Mouse (Mus musculus) cerebral cortex, adult 2 months (tissue): ENCODE data around the gene Cnot8.

Experiments
- WGBS: fragments of 180-500 bp; shearing (Covaris S2); methylation state at CpG from one replicate; pipeline ENCODE4 v1.1.7; 2018; 5-methylcytosine and 5-hydroxymethylcytosine counted together

The Cnot8 gene

GRCm38 (mm10) chr11:58104351-58104791 lies 418 bp downstream of the Cnot8 start:
- under 1% methylated on average over 24 of the region's 24 CpGs for WGBS

GRCm38 (mm10) chr11:58107009-58107408 lies 3.1 kb downstream of the Cnot8 start:
- 31% methylated on average over 3 of the region's 3 CpGs for WGBS

GRCm38 (mm10) chr11:58107664-58108337 lies 3.8 kb downstream of the Cnot8 start:
- 79% methylated on average over 4 of the region's 4 CpGs for WGBS

GRCm38 (mm10) chr11:58116560-58116959 lies 12.6 kb downstream of the Cnot8 start:
- 61% methylated on average over 1 of the region's 1 CpGs for WGBS

- WGBS = 61% methylated on average over 10 of the region's 10 CpGs
These were observed 13.2 kb downstream of the Cnot8 start for GRCm38 (mm10) chr11:58117044-58117652.

- WGBS = 73% methylated on average over 3 of the region's 3 CpGs
These were observed 16.7 kb downstream of the Cnot8 start for GRCm38 (mm10) chr11:58120655-58121054.

- WGBS = 93% methylated on average over 9 of the region's 9 CpGs
These were observed 17.4 kb downstream of the Cnot8 start for GRCm38 (mm10) chr11:58121351-58121750.

- WGBS = 94% methylated on average over 2 of the region's 2 CpGs
These were observed 19.8 kb downstream of the Cnot8 start for GRCm38 (mm10) chr11:58123711-58124110.

GRCm38 (mm10) chr11:58125021-58125420 lies 21.1 kb downstream of the Cnot8 start:
- 80% methylated on average over 11 of the region's 11 CpGs for WGBS

- WGBS = 47% methylated on average over 7 of the region's 7 CpGs
These were observed 22.6 kb downstream of the Cnot8 start for GRCm38 (mm10) chr11:58126397-58127160.

GRCm38 (mm10) chr11:58127544-58127943 lies 23.6 kb downstream of the Cnot8 start:
- 82% methylated on average over 2 of the region's 2 CpGs for WGBS

GRCm38 (mm10) chr11:58129302-58129843 lies 25.4 kb downstream of the Cnot8 start:
- WGBS = 94% methylated on average over 6 of the region's 6 CpGs

GRCm38 (mm10) chr11:58132026-58132425 lies 28.1 kb downstream of the Cnot8 start:
- WGBS = 97% methylated on average over 3 of the region's 3 CpGs

- 57% methylated on average over 6 of the region's 6 CpGs for WGBS
These were observed 32.7 kb downstream of the Cnot8 start for GRCm38 (mm10) chr11:58136677-58137076.

- 92% methylated on average over 11 of the region's 11 CpGs for WGBS
These were observed 34.9 kb downstream of the Cnot8 start for GRCm38 (mm10) chr11:58138821-58139220.

GRCm38 (mm10) chr11:58139466-58139865 lies 35.5 kb downstream of the Cnot8 start:
- 84% methylated on average over 3 of the region's 3 CpGs for WGBS

- 69% methylated on average over 9 of the region's 9 CpGs for WGBS
These were observed 39.9 kb downstream of the Cnot8 start for GRCm38 (mm10) chr11:58143704-58144426.

GRCm38 (mm10) chr11:58146241-58146640 lies 42.3 kb downstream of the Cnot8 start:
- 64% methylated on average over 5 of the region's 5 CpGs for WGBS

- 88% methylated on average over 9 of the region's 9 CpGs for WGBS
These were observed 51.5 kb downstream of the Cnot8 start for GRCm38 (mm10) chr11:58155458-58155857.

GRCm38 (mm10) chr11:58156871-58157270 lies 52.9 kb downstream of the Cnot8 start:
- WGBS = 90% methylated on average over 3 of the region's 3 CpGs

GRCm38 (mm10) chr11:58165072-58165471 lies 61.1 kb downstream of the Cnot8 start:
- WGBS = 91% methylated on average over 2 of the region's 2 CpGs

GRCm38 (mm10) chr11:58167822-58168166 lies 63.8 kb downstream of the Cnot8 start:
- 0% methylated on average over 8 of the region's 8 CpGs for WGBS
